Mouse (Mus musculus): ENCODE measurements around the gene Sap30bp.

DNA sequence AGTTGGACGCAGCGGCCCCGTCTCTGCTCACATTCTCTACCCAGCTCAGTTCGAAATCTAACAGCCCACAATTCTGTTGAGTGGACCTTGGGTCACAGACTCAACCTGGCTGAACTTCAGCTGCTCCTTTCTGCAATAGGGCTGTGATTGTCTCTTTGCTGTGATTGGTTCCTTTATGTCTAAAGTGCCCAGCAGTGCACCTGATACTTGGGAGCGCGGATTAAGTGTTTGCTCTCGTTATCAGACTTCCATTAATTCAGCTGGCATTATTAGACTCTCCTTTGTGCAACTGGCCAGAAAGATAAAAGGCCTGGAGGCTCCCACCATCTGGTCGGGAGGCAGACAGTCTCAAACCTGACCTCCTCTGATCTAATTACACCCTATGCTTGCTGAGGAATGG lies 81.7 kb downstream of the Sap30bp start:
- no peak for TF ChIP-seq CTCF (IDR thresholded peaks at IDR 0.05; ENCODE audit: borderline replicate concordance, extremely low read depth, insufficient read depth, insufficient read length)
- no peak for TF ChIP-seq POLR2A (IDR thresholded peaks at IDR 0.05; ENCODE audit: borderline replicate concordance, extremely low read depth, insufficient read depth, insufficient read length, poor library complexity, severe bottlenecking)
